Comparison of ENCODE assay signal across 10 mouse cellular contexts in the genomic region with DNA sequence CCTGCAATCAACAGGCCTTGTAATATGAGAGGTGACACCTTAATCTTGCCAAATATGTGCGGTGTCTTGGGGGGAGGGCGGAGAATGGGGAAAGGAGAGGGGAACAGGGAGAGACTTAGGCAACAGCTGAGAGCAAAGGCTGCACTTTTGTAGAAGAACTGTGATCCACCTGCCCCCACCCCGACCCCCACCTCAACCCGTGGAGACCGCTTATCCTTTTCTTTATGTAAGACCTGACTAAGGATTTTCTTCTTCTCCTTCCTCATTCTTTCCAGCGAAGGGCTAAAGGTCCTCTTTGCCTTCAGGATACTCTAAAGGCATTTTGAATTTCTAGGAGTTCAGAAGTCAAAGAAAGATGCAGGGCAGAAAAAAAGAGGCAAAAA. TPM values are rescaled to one million over a fixed set of nuclear protein-coding genes. Genes with fewer than 3 reads are reported as not detected.
DNase-seq lines count a peak whose midpoint lies in the region; ATAC-seq lines count a peak whose summit lies in the region.
"Had no signal": no experiment of that assay in that cellular context is flagged by ENCODE, and none has a peak within 500 bp of the region (broad histone marks: within the 10 kb centered on the region; RNA-seq: fewer than 3 reads in every experiment).

No protein-coding gene starts in this region.

- no peaks in the 10 kb centered on the region for H3K9me3 ChIP-seq in heart, embryonic 13.5 days
- H3K9me3 ChIP-seq in hindbrain, embryonic 12.5 days (replicated peaks): no peaks in the 10 kb centered on the region
- no peaks in the 10 kb centered on the region for H3K9me3 ChIP-seq in midbrain, embryonic 13.5 days

- H3K9ac ChIP-seq in heart, embryonic 13.5 days: peak overlapping the region; percentile 77
- no peak overlapping the region for H3K9ac ChIP-seq in hindbrain, embryonic 12.5 days
- H3K9ac ChIP-seq in midbrain, embryonic 13.5 days (replicated peaks): no peak overlapping the region

- H3K36me3 ChIP-seq in heart, embryonic 13.5 days: no peaks in the 10 kb centered on the region
- no peaks in the 10 kb centered on the region for H3K36me3 ChIP-seq in hindbrain, embryonic 12.5 days
- H3K36me3 ChIP-seq in midbrain, embryonic 13.5 days: no peaks in the 10 kb centered on the region

- no peak for DNase-seq in heart, postnatal 36 days
- no peak for DNase-seq in testis, postnatal 10 days (ENCODE audit: low spot score)
- DNase-seq in right cerebral cortex, postnatal 10 days (ENCODE audit: low spot score in 2 of 2): no peak
- DNase-seq: right cerebral cortex, postnatal 14 days had no signal

- 6% methylated on average over 6 of the region's 6 CpGs for WGBS in heart, embryonic 13.5 days
- 6% methylated on average over 6 of the region's 6 CpGs for WGBS in hindbrain, embryonic 12.5 days
- 2% methylated on average over 6 of the region's 6 CpGs for WGBS in midbrain, embryonic 13.5 days

- peaks cover 33% of the 10 kb centered on the region for H3K27me3 ChIP-seq in heart, embryonic 13.5 days (replicated peaks)
- peaks cover 52% of the 10 kb centered on the region for H3K27me3 ChIP-seq in hindbrain, embryonic 12.5 days
- H3K27me3 ChIP-seq in midbrain, embryonic 13.5 days: peaks cover 55% of the 10 kb centered on the region

- H3K4me3 ChIP-seq in heart, embryonic 13.5 days: peak overlapping the region; percentile 59
- peak overlapping the region; percentile 38; the same call in 1 of the 2 replicates for H3K4me3 ChIP-seq in brown adipose tissue, adult 24 weeks (ENCODE audit: insufficient read depth, low read depth, low read length)
- peak overlapping the region; percentile 33 for H3K4me3 ChIP-seq in hindbrain, embryonic 12.5 days
- H3K4me3 ChIP-seq in midbrain, embryonic 13.5 days (replicated peaks): peak overlapping the region; percentile 35
- H3K4me3 ChIP-seq: layer of hippocampus, adult 2 months had no signal

- intact Hi-C loops in heart, postnatal 36 days (cut with DNase I): loop anchor here (1.0 to 10.0 kb wide), 7 partner anchors 125 to 545 kb away; partner anchors contain the start of gene Kcna5

- H3K4me1 ChIP-seq in heart, embryonic 13.5 days: peaks cover 53% of the 10 kb centered on the region
- H3K4me1 ChIP-seq in brown adipose tissue, adult 24 weeks (ENCODE audit: control insufficient read depth, insufficient read depth, insufficient read length, low read length): 0 out of 2 replicates have a peak, but pooled peaks cover 1% of the 10 kb centered on the region
- peaks cover 44% of the 10 kb centered on the region for H3K4me1 ChIP-seq in hindbrain, embryonic 12.5 days
- H3K4me1 ChIP-seq in midbrain, embryonic 13.5 days (replicated peaks): peaks cover 49% of the 10 kb centered on the region

- peak overlapping the region; percentile 79 for H3K4me2 ChIP-seq in heart, embryonic 13.5 days
- H3K4me2 ChIP-seq in hindbrain, embryonic 12.5 days (replicated peaks): peak overlapping the region; percentile 74
- peak overlapping the region; percentile 62 for H3K4me2 ChIP-seq in midbrain, embryonic 13.5 days (replicated peaks)

- no peak for ATAC-seq in heart, embryonic 13.5 days (ENCODE audit: extremely low read depth, insufficient number of reproducible peaks, low FRiP score, low TSS enrichment)
- ATAC-seq in hindbrain, embryonic 12.5 days (ENCODE audit: low FRiP score): no peak
- ATAC-seq in midbrain, embryonic 13.5 days: no peak
- no peak for ATAC-seq in activated CD4-positive, CD25-positive, alpha-beta regulatory T cell, adult 4 months

- H3K27ac ChIP-seq in heart, embryonic 13.5 days (replicated peaks): peak overlapping the region; percentile 21; the same call in 1 of the 2 replicates
- no peak overlapping the region for H3K27ac ChIP-seq in brown adipose tissue, adult 24 weeks (replicated peaks; ENCODE audit: low read depth, low read length)
- H3K27ac ChIP-seq in hindbrain, embryonic 12.5 days: no peak overlapping the region
- H3K27ac ChIP-seq in midbrain, embryonic 13.5 days: no peak overlapping the region
- H3K27ac ChIP-seq: layer of hippocampus, adult 2 months had no signal

RNA-seq across cellular contexts. Expression of gene Ntf3, which starts 0.5 kb away (rescaled TPM):
- 7.4 and 8.9 TPM in 2 replicates for polyA plus RNA-seq in heart, embryonic 13.5 days (2015; fragmentation: Nextera tagmentation; extraction: Ambion mirVana)
- 1 to 10 TPM; 3.4 to 4.5 TPM for total RNA-seq in heart, postnatal 36 days (2021)
- polyA plus RNA-seq in brown adipose tissue, adult 24 weeks (2012; ENCODE audit: insufficient read depth, insufficient read length, missing spikeins): 1.7 and 5.7 TPM in 2 replicates
- 4.3 and 4.7 TPM in 2 replicates for polyA plus RNA-seq in hindbrain, embryonic 12.5 days (2016; fragmentation: Nextera tagmentation; extraction: Ambion mirVana)
- polyA plus RNA-seq in midbrain, embryonic 13.5 days (2015; fragmentation: Nextera tagmentation; extraction: Ambion mirVana): 1.0 and 1.5 TPM in 2 replicates
- polyA plus RNA-seq in activated CD4-positive, CD25-positive, alpha-beta regulatory T cell, adult 4 months (2017; shearing (Covaris generic)): not detected
